Mouse (Mus musculus) embryo, embryonic 9.5 days (tissue): ENCODE results near the gene Elobl.
"Not testable (repeated sequence)": the region's sequence is repeated elsewhere in the genome, so short reads cannot be mapped to it uniquely, and the experiment has no call there.

Experiments used
- DNase-seq: peaks from one replicate; pipeline ENCODE4 v3.0.0-alpha.2; 2017; ENCODE audit errors: extremely low spot score

Elobl gene

DNA sequence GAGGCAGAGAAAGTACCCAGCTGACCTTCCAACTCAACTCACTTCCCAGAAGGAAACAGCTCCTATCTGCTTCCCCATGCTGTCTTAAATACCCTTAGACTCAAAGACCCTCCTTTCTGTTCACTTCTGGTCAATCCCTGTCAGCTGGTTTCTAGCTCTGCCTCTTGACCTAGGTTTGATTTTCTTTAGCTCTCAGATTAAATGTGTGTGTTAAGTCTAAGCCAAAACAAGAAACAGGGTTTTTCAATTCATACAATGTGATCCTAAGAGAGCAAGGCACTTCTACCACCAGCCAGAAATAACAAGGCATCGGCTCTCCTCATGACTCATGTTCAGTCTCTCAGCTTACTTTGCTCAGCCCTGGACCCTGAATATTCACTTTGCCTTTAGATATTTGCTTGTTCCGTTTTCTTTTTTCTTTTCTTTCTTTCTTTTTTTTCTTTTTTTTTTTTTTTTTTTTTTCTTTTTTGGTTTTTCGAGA is at the start of gene Elobl:
TSS of gene Elobl (minus strand) at position 51 of the 481 bp plus-strand sequence.
- no peak for DNase-seq

DNA sequence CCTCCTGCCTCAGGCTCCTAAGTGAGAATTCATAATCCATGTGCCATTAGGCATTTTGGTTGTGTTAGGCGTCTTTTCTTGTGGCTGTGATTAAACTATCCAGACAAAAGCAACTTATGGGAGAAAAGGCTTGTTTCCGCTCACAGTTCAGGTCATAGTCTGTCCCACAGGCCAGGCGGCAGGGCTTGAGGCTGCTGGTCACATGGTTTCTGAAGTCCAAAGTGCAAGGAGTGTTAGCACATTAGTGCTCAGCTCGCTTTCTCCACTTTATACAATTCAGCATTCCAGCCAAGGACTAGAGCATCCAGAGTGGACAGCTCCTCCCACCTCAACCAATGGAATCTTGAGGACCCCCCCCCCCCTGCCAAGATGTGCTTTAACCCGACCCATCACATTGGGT is 45.5 kb upstream of the Elobl start:
- DNase-seq: no peak

DNA sequence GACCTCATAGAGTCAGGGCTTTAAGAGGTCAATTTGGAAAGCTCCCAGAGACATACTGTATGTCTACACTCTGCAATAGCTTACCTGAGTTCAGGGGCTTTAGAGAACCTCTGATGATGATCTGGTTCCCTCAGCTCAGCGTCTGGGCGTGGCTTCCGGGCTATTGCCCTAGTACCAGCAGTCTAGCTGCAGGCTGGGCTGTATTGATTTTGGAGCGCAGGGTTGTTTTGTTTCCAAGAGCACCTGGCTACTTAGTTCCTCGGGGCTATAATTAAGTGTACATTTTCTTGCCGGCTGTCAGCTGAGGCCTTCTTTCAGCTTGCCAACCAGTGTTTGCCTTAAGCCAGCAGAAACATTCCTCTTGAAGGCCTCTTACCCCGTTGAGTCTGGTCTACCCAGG is 42.8 kb upstream of the Elobl start:
- DNase-seq: no peak

DNA sequence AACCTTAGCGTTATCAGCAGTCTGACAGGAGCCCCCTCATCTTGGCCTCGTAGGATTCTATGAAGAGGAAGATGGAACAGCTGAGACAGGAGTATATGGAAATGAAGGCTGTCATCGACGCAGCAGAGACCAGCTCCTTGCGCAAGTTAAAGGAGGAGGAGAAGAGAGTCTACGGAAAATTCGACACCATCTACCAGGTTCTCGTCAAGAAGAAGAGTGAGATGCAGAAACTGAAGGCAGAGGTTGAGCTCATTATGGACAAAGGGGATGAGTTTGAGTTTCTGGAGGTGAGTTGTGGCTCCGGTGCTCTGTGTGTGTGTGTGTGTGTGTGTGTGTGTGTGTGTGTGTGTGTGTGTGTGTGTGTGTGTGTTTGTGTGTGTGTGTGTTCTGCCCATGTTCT is 42.3 kb upstream of the Elobl start:
- no peak for DNase-seq

DNA sequence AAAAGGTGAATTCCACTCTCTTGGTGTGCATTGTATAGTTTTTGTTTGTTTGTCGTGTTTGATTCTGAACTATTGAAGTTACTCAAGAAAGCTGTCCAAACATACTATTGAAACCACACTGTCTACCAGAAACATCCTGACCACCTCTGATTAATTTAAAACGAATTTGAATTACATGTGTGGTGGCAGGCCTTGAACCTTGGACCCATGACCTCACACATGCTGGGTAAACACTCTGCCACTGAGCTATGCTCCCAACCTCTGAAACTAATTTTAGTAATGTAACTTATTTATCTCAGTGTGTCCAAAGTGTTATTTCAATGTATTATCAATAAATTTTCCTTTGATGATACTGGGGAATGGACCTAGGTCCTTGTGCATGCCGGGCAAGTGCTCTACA is 40.9 kb upstream of the Elobl start:
- DNase-seq: no peak

DNA sequence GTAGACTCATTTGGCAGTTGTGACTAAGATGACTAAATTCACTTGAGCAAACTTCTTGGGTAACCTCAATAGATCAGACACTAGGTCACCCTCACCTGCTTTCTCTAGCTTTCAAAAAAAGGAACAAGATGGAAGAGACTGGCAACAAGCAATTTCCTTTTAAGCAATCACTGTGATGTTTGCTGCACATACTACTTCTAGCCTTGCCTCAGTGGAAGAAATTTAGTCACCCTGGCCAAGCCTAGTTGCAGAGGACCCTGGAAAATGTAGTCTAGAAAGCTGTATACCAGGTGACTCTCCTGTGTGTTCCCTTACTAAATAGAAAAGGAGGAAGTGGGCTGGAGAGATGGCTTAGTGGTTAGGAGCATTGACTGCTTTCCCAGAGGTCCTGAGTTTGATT is 39.7 kb upstream of the Elobl start:
- DNase-seq: no peak

DNA sequence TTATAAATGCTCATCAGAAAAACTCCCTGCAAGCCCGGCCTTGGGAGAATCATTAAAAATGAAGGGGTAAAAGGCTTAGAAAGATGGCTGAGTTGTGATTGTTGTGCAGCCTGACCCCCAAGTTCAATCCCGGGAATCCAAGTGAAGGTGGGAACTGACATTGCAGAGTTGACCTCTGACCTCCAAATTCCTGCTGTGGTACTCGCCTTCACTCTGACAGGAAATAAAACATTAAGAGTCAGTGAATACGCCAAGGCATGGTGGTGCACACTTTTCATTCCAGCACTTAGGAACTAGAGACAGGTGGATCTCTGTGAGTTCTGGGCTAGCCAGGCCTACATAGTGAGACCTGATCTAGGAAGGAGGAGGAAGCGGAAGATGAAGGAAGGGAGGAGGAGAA is 38.7 kb upstream of the Elobl start:
- DNase-seq: no peak

DNA sequence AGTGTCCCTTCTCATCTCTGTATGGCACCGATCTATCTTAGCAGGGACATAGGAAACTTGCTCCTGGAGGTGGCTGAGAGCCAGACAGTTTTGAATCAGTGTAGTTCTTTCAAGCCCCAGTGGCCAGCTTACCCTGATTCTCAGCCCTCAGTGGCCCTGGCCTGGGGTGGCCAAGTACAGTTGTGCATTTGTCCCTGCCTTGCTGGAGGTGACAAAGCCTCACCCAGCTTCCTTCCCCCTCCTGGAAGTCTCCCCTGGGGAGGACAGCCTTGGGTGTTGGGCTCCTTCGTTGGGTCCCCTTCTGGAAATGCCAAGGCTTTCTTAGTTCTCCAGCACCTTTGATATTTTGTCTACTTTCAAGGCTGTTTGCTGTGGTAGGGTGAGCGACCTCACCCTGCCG is 37.0 kb upstream of the Elobl start:
- no peak for DNase-seq

DNA sequence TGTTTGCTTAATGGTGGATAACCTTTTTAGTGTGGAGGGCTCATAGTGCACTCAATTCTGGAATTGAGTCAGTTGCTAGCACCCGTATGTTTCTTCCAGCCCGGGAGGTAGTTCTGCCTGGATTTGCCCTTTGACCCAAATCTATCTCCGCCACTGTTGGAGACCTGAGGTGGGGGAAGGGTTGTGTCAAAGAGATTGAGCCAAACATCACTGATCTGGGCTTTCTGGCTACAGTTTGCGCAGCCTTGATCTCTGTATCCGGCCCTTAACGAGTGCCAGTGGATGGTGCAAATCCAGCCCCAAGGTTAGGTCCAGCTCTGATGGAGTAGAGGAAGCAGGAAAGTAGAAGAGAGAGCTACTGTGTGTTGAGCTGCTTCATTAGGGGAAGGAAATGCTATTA is 36.3 kb upstream of the Elobl start:
- no peak for DNase-seq

DNA sequence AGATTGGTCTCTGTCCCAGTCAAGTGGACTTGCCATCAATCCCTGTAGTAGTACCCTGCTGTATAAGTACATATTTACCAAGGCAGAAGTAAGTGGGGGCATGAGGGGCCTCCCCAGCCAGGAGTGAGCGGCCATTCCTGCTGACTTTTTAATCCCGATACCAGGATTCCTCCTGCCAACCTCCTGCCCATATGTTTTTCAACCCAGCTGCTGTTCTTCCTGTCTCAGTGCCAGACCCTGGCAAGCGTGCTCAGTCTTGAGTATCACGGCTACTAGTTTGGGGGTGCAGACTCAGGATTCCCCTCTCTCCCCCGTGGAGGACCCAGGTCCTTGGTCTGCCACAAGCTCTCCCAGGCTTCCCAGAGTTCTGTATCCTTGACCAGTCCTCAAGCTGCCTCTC is 35.9 kb upstream of the Elobl start:
- DNase-seq: no peak

DNA sequence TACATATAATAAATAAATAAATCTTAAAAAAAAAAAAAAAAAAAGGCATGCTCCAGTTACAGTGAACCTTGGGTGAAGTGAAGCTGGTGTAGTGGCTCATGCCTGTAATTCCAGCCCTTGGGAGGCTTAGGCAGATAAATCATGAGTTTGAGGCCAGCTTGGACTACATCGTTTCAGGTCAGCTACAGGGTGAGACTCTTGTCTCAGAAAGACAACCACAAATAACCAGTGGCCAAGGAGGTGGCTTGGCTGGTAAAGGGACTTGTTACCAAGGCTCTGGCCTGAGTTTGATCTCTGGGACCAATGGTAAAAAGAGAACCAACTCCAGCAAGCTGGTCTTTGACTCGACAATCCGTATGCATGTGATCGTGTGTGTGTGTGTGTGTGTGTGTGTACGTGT is 35.3 kb upstream of the Elobl start:
- no peak for DNase-seq

DNA sequence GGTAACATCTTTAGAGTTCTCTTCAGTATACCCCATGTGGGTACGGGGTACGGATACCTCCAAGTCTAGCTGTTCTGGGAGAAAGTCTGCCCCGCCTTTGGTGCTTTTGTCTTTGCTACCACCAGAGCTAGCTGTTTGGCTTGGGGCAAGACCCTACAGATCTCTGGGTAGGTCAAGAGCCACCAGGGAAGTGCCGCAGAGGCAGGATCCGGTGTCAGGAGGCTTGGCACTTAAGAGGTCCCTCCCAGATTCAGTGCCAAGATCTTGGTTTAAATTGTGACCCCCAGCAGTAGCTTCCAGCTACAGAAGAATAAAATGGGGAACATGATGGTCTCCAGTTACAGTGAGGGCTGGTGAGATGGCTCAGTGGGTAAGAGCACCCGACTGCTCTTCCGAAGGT is 34.8 kb upstream of the Elobl start:
- no peak for DNase-seq

DNA sequence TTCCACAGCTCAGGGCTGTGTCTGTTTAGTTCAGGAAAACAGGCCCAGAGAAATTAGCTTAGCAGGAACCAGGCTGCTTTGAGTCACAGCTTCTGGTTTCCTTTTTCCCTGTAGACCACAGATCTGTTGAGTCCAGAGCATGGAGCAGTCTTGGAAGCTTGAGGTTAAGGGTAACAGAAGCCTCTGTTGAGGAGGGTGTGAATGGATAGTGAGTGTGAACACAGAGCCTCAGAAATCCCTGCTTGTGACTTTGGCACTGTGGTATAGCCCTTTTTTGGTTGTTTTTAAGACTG is 33.7 kb upstream of the Elobl start:
- no peak for DNase-seq

DNA sequence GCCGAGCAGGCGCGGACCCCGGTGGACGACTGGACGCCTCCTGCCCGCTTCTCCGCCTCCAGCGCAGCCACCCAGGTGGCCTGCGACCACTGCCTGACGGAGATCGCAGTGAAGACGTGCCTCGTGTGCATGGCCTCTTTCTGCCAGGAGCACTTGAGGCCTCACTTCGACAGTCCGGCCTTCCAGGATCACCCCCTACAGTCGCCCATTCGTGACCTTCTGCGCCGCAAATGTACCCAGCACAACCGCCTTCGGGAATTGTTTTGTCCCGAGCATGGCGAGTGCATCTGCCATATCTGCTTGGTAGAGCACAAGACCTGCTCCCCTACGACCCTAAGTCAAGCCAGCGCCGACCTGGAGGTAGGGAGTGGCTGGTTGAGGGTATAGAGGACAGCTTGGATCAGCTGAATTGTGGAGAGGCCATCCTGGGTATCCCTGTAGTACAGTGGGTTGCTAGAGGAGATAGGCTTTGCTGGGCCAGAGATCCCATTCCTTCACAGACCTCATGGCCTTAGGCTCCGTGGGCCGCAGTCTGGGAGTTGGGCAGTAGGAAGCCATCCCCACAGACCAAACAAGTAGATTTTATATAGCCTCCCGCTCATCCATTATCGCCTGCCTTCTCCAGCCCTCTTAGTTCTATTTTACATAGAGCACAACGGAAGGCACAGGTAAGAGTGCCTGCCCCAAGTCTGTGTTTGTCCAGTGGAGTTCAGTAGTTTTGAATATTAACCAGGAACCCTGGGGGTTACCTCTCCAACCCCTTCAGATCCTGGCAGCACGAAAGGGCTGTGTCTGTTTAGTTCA is 33.2 kb upstream of the Elobl start:
- no peak for DNase-seq

DNA sequence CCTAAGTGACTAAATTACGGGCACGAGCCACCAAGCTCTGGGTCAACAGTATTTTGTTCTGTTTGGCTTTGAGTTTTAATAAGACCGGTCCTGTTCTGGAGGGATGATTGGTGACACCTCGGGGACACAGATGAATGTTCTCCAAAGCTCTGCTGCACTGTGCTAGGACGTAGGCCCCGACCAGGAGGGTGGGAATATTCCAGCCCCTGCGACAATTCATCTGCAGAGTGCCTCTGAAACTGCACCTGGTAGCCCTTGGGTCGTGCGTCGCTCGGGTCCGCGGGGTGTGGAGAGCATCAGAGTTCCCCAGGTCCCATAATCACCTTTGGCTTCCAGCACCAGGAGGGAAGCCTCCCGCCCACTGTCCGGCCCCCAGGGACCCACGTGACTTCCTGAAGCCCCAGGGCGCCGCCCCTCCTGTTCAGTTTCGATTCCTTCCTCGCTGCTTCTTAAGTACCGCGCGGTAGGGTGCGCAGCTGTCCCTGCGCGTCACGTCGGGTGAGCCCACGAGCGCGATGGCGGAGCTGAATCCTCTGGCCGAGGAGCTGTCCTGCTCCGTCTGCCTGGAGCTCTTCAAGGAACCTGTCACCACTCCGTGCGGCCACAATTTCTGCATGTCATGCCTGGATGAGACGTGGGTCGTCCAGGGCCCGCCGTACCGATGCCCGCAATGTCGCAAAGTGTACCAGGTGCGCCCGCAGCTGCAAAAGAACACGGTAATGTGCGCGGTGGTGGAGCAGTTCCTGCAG is 32.4 kb upstream of the Elobl start, which contains the start of gene Trim25:
TSS of gene Trim25 (plus strand) at position 403 of the 749 bp plus-strand sequence.
- peak; percentile 68 for DNase-seq

DNA sequence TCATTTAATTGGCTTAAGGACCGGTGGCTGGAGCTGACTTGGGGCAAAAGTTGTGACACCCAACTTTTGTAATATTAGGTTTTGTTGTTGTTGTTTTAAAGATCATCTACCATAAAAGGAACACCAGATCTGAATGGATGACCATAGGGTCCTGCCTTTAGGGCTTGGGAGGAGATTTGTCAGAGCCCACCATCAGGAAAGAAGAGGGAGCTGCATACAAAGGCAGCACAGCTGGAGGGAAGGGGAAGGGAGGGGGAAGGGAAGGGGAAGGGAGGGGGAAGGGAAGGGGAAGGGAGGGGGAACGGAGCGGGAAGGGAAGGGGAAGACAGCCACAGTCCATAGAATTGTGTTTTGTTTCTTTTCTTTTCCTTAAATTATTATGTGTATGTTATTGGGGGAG is 31.7 kb upstream of the Elobl start:
- no peak for DNase-seq

DNA sequence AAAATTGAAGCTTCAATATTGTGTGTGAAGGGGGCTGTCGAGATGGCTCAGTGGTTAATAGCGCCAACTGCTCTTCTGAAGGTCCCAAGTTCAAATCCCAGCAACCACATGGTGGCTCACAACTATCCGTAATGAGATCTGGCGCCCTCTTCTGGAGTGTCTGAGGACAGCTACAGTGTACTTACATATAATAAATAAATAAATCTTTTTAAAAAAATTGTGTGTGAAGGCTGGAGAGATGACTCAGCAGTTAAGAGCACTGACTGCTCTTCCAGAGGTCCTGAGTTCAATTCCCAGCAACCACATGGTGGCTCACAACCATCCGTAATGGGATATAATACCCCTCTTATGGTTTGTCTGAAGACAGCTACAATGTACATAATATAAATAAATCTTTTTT is 30.6 kb upstream of the Elobl start:
- not testable (repeated sequence) for DNase-seq

DNA sequence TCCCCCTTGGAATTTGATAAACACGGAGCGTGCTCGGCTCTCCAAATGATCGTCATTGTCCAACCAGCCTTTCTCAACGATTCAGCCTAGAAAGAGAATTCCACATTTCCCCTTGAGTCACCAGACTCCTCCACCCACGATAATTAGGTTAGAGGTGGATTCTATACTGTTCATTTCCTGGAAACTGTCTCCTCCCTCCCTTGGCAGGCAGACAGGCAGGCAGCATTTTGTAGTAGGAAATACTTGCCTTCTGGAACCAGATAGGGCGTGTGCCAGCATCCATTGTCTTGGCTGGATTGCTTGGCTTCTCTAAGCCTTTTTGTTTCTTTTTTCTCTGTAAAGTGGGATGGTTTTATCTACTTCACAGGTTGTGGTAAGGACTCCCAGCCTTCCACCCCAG is 29.7 kb upstream of the Elobl start:
- DNase-seq: no peak

DNA sequence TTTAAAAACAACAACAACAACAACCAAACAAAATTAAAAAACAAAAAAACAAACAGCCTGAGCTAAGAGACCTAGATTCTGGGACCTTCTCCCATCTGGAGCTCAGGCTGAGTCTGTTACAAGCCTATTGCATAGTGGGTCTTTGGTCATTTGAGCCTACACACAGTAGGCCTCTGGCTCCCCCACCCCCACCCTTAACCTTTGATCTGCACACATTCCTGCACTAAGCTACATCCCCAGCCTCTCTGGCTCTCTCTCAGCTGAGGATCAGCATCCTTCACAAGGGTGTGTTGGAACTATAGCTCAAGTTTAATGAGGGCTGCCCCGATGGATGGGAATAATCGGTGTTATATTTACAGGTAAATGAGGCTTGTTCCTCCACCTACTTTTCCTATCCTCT is 28.9 kb upstream of the Elobl start:
- no peak for DNase-seq

DNA sequence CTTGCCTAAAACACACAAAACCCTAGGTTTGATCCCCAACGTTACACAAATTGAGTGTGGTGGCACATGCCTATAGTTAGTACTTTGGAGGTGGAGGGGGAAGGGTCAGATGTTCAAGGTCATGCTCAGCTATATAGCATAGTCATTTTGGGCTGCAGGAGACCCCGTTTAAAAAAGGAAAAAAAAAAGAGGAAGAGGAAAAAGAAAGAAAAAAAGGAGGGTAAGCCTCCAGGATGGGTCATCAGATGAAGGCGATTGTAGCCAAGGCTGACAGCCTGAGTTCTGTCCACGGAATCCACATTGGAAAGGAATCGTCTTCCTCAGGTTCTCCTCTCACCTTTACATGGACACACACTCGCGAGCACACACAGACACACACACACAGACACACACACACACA is 27.8 kb upstream of the Elobl start:
- no peak for DNase-seq

DNA sequence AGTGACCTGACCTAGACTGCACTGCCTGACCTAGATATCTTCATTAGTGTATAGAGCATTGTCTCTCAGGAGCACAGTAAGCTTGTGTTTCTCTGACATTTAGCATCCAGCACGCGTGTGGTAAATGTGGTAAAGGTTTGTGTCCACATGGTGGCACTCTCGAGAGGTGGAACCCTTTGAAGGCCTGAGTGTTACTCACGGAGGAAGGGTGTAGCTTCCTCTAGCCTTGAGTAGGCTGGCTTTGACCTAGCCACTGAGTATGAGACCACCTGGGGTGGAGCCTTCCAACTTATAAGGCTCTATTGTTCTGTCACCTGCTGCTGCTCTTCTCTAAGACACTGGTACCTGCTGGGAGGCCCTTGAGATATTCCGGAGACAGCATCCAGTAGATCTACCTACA is 26.9 kb upstream of the Elobl start:
- no peak for DNase-seq

DNA sequence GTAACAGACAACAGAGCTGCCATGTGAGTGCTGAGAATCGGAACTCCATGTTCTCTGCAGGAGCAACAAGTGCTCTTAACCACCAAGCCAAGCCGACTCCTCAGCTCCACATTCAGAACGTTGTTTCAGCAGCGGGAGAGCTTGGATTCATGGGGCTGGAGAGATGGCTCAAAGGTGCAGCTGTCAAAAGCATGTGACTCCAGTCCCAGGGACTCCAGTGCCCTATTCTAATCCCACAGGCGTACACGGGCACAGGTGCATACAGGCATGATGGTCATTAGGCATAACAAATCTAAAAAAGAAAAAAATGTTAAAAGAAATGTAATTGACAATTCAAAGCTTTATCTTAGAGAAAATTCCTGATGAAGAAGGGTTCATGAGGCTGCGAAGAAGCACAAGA is 26.5 kb upstream of the Elobl start:
- DNase-seq: no peak

DNA sequence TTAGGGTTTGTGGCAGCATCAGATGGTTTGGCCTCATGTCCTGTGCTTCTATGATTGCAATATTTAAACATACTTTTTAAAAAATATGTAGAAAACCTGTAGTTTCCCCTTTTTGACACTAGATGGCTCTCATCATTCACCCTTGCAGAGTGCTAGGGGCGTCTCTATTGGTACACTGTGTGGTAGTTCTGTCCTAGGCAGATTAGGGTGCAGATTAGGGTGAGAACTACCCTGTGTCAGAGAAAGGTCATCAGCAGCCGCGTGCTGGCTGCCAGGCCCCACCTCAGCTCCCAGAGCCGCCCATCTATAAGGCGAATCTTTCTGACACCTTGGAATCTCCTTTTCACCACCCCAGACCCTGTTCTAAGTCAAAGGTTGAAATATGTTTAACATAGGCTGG is 22.8 kb upstream of the Elobl start:
- no peak for DNase-seq

DNA sequence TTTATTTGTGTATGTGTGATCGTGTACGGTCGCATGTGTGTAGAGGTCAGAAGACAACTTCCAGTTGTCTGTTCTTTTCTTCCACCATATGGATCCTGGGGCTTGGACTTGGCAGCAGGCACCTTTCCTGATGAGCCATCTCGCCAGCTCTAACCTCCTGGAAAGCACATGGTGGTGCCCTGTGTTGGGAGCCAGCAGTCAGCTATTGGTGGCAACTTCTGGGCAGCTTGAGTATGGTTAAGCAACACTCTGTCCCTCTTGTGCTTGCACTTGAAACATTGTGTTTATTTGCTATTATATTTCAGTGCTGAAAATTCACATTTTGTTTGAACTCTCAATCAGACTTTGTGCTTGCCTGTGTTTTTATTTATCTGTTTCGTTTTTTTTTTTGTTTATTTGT is 22.2 kb upstream of the Elobl start:
- DNase-seq: no peak
